Mouse (Mus musculus) mouse embryonic stem cell (cell line): ENCODE measurements around the gene Podxl2.

ENCODE experiments used
- in situ Hi-C, 2 experiments: fragments of 300-500 bp; cut with MboI; formaldehyde crosslinking; loops; 1 replicate in 1 of 2; 3 replicates in 1 of 2; pipeline ENCODE4 v1.14.3; 2019 to 2020; ENCODE audit warnings: low sequenced_read_pairs in 2 of 2, low pct_unique_long_range_greater_than_20kb in 1 of 2, mixed read lengths in 1 of 2; ENCODE audit not compliant: unreplicated experiment in 1 of 2

Podxl2 gene

DNA sequence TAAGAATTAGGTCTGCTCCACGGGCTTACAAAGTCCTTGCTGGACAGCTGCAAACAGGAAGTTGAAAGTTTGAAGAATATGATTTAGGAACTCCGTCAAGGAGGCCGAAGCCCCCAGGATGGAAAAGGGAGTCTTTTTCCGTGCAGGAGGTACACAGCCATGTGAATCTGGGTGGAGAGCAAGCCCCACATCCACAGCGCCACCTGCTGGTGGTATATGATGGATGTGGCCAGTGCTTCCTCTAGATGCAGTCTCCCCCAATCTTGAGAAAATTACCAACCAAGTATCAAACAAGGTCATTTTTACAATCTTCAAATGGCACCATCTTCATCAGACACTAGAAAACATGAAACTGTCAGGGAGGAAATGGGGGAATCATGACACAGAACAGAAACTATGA is 18.7 kb upstream of the Podxl2 start:
- in situ Hi-C loops, result no loop called here

DNA sequence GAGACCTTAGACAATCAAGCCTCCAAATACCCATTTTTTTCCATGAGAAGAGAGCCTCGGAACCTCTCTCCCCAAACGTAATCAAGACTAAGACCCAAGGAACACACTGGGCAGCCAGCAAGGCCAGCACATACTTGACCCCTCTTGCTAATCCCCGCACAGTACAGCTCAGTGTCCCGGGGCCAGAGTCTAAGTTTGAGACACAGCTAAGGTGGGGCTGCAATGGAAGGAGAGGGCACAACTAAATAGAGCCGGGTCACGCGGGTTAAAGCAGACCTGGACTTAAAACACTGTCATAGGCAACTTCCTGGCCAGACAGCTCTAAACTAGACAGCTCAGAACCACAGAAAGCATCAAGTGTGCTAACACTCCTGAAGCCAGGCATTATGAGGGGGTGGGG is 16.0 kb upstream of the Podxl2 start:
- in situ Hi-C loops, result no loop called here

DNA sequence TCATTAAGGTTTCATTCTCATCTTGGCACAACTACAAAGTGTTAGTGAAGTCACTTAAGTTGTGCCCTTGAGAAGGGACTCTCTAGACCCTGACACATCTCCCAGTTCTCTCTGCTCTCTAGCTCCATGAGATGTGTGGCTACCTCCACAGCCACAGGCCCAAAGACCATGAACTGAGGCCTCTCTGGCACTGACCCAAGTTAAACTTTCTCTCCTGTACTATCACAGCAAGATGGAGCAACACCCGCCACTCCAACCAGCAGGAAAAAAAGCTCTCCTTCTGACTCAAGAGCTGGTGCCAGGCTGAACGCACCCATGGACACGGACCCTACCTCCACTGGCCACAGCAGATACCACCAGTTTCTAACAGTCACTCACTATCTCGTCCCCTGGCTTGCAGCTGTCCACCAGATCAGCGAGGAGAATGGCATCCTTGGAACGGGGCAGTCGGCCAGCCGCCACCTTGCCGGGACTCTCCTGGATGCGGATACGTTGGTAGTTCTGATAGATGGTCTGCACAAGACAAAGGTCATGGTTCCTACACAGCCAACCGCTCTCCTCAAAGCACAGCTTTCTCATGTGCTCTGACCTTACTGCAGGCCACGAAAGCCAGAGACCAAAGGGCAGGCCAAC is 14.7 kb upstream of the Podxl2 start:
- in situ Hi-C loops, result no loop called here

DNA sequence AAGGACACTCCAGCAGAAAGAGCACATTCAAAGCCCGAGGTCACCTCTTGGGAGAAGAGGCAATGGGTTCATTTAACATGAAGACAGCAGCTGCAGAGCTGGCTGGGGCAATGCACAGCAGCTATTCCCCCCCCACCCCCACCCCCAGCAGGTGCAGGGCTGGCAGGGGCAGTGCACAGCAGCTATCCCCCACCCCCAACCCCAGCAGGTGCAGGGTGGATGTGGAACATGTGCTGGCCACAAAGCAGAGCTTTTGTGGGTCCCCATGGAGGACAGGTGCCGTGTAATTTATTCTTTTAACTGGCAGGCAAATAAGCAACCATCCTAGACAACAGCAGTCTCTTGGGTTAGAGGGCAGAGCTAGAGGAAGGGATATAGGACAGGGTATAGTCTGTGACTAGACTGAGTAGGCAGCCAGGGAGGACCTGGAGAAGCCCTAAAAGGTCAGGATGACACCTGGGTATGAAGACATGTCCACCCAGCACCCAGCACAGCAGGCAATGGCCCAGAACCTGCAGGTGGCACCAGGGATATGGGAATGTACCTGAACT is 11.6 kb upstream of the Podxl2 start:
- in situ Hi-C loops, result no loop called here

DNA sequence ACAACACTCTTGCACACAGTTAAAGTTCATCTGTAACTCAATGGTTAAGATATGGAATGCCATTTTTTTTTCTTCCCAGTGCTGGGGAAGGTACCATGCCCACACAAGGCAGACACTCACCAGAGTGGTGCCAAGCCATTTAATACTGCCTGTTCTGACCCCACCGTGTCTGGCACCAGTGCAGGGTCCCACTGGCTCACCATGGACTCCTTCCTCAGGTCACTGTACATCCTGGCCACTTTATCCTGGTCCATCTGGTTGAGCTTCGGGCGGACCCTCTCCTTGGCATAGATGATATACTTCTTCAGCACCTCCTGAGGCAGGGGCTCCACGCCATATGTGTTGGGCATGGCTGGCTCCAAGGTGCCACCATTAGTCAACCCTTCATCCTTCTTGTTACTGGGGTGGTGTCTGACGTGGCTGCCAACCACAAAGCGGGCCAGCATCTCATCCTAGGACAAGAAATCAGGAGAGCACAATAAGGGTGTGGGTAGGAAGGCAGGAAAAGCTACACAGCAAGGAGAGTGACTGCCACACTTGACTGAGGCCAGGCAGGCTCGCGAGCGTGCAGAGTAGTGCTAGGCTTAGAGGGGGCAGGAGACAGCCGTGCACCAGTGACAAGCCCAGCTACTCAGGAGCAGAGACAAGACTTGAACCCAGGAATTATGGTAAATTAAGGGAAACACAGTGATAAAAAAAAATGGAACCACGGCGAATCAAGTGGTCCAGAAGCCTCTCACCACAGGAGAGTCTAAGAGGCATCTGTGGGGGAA is 11.0 kb upstream of the Podxl2 start:
- in situ Hi-C loops, result no loop called here

DNA sequence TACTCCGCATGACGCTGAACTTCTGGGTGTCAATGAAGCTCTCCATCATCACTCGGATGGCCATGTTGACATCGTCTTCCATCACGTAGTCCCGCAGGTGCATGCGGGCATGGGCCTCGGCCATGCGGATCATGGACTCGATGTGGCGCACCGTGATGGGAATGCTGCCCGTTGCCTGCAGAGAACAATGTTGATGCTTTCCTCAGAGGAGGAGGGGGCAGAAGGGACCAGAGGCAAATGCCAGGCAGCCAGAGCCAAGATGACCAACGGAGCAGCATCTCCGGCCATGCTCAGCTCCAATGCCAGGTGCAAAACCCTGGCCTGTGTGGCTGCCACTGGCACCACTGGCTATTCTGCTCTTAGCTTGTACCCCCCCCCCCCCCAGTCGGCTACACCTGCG is 9.8 kb upstream of the Podxl2 start:
- in situ Hi-C loops, result no loop called here

DNA sequence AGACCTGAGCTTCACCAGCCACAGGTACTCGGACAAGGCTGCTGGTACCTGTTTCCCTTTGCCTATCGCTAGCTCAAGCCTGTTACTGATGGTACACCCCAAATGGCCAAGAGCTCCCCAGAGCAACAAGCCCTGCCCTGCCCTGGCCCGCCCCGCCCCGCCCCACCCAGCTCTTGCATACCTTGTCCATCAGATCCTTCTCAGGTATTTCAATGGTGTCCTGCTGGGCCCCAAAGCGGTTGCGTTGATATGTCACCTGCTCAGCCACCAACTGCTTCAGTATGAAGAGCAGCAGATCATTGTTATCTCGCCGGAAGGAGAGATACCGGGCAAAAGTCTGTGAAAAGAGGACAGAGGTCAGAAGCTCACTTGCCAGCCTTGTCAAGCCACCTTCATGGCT is 9.4 kb upstream of the Podxl2 start:
- in situ Hi-C loops, result no loop called here

DNA sequence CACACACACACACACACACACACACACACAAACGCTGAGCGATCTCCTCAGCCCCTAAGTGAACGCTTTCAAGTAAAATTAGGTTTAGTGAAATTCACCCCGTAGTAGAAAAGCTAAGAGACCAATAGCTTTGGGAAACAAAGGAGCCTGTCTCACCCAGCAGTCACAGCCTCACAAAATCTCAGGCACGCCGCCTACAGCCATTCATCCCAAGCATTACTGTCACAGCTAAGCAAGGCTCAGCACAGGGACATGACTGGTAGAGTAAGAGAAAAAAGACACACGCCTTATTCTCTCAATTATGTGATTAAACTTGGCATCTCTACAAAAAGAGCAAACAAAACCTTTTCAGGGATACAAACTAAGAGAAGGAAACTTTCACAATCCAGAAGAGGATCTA is 6.5 kb upstream of the Podxl2 start:
- in situ Hi-C loops, result no loop called here

DNA sequence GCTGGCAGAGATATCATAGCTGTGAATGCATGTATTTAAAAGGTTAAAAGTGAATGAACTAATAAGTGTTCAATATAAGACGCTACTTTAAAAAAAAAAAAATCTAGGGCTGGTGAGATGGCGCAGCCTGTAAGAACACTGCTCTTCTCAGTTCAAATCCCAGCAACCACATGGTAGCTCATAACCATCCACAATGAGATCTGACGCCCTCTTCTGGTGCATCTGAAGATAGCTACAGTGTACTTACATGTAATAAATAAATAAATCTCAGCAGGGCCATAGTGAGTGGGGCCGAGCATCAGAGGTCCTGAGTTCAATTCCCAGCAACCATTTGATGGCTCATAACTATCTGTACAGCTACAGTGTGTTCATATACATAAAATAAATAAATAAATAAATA is 4.6 kb upstream of the Podxl2 start:
- in situ Hi-C loops, result no loop called here

DNA sequence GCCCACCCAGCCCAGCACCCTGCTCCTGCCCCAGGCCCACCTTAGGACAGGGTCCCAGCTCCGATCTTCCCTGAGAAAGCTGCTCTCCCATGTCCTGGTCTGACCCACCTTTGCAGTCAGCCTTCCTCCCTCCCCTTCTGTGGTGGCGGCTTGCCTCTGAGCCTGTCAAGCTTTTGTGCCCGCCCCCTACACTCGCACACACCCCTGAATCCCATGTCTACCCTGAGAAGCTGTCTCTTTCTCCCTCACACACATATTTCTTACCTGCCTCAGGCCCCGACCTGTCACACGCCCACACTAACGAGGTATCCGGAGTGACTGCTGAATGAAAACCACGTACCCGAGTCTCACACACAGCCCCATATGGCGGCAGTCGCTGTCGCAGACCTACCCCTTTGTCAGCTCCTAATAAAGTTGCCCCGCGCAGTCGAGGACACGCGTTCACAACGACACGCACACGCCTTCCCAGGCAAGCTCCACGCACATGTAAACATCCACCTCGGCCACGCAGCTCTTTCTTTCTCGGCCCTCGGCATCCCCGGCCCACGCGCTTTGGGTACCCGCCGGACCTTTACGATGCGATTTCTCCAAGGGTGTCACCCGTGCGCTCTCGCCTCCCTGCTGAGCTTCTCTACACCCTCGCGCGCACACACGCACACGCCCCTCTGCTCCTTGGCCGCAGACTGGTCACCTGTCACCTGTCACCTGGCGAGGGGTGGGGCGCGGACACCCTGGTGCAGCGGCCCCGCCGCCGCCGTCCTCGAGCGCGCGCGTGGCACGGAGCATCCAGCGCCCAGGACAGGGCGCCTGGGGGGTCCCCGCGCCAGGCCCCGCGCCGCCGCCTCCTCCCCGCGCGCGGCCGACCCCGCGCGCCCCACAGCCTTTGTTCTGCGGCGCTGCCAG is 628 bp downstream of the Podxl2 start:
- in situ Hi-C loops, result no loop called here

DNA sequence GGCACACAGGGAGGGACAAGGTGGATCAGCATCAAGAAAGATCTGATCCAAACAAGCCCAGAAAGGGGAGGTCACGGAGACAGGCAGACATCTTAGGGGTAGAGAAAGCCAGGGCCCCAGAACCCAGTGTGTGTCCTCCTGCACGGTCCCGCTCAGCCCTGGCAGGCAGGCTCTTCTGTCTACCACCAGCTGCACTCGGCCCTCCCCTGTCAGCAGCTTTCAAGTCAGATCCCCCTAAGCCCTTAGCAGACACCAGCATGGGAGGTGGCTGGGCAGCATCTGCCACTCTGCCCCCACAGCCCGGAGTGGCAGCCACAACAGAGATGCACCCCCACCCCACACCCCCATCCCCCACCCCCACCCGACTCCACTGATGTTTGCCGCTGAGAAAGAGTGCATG is 2.0 kb downstream of the Podxl2 start:
- in situ Hi-C loops, result no loop called here

DNA sequence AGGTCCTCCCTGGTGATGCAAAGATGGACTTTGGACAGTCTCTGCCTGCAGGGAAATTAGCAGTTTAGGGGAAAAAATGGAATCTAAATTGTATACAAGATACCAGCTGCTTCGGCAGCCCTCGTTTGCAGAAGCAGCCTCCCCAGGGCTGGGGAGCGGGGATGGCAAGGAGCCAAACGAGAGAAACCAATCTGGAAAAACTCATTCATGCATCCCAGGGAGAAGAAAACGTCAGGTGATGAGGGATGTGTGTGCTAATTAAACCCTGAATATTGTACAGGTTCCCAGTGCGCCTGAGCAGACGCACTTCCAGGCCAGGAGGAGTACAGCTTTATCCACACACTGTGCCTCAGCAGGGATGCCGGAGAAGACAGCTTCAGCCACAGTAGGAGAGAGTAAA is 3.3 kb downstream of the Podxl2 start:
- in situ Hi-C loops, result no loop called here

DNA sequence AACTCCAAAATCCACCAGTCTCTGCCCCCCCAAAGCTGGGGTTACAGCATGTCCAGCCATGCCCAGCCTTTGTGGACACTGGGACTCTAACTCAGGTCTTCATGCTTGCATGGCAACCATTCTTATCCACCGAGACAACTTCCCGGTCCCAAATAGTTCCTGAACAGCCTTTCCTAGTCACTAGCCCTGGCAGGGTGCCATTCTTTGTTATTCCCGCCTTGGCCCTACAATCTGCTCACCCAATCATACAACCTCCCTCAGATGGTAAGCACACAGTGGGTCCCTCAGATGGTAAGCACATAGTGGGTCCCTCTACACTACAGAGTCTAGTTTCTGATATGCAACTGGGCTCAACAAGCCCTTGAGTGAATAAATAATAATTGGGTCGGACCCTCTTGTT is 4.2 kb downstream of the Podxl2 start:
- in situ Hi-C loops, result no loop called here

DNA sequence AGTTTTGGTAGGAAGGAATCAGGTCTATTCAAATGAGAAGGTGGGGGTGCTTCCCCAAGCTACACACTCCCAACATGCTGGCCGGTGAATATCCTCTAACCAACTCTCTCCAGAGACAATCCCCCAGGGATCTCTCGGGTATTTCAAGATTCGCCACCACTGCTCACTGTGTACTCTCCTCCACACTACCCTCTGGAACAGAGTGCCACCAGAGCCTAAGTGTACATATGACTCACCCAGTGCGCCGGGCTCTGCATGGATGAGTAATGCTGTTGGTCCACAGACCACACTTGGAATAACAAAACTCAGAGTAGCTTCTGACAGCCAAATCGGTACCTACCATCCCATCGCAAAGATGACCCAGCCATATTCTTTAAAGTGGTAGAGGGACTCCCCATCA is 5.4 kb downstream of the Podxl2 start:
- in situ Hi-C loops, result no loop called here

DNA sequence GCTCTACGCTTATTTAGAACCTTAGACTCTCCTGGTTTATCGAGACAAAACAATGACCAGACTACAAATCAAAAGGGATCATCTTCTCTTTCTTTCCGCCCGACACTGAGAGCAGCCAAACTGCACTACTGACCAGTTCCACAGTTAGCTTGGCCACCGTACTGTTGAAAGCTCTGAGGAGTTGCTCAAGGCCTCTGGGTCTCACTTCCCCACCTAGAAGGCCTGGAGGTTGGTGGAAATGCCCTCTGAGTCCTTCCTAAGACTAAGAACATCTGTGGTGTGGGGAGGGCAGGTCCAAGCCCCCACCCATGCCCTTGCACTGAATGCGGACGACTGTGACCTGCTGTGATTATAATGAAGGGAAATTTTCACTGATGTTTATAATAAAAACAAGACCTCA is 9.1 kb downstream of the Podxl2 start:
- in situ Hi-C loops, result no loop called here

DNA sequence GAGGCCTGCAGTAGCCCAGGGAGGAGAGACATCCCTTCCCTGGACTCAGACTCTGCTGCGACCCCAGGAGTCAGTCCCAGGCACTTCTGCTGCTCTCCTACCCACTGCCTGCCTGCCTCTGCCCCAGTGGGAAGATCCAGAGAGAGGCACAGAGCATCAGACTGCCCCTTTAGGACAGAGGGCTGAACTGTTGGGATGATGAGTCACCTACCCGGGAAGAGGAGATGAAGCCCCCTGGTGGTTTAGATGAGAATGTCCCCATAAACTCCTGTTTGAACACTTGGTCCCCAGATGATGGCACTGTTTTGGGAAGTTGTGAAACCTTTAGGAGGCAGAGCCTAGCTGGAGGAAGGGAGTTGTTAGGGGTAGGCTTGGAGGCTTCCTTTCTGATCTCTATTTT is 13.9 kb downstream of the Podxl2 start:
- in situ Hi-C loops, result no loop called here

DNA sequence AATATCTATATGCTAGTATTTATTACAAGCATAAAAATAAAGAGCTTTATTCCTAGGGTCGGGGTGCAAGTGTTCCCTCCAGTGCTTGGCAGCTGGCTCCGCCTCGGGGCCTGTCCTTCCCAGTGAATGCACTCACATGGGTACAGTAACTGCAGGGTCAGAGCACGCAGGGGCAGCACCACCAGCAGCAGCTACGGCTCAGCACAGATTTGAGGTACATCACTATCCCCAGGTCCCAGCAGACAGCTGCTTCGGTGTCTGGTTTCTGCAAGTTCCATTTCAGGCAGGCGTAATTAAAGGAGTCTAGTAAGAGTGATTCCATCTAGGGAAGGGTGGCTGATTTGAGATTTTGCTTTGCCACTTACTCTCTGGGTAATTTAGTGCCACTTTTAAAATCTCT is 16.5 kb downstream of the Podxl2 start:
- in situ Hi-C loops, result loop anchor here (5.0 kb wide), 1 partner anchor 306 kb away; no protein-coding TSS in a partner anchor

DNA sequence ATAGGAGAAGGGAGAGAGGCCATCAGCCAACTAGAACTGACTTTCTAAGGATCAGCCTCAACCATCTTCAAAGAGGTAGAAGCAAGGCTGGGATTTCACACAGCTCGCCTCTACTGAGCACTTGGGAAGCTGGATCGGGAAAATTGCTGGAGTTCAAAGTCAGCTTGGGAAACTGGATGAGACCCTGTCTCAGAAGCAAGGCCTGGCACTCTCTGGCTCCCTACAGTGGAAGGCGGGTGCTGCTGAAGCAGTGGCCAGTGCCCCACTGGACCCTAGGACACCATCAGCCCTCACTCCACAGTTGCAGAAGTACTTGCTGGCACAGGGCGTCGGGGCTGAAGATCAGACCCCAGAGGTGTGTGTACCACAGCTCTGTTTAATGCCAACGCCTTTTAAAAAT is 17.0 kb downstream of the Podxl2 start:
- in situ Hi-C loops, result loop anchor here (5.0 kb wide), 1 partner anchor 306 kb away; no protein-coding TSS in a partner anchor

DNA sequence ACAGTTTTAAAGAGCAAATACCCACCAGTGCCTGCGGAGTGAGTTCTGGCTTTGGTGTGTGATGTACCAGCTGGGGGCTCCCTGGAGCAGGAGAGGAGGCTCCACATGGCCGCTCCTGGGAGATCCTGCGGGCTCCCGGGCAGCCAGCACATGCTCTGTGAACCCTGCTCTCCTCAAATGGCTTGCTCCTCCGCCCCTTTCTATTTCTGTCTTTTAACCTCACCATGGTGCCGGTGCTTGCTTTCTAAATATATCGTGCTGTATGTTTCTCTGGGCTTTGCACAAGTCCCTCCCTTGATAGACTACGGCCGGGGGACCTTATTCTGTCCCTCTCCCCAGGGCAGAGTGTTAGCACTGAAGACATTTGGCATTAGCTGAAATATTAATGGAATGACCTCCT is 17.6 kb downstream of the Podxl2 start:
- in situ Hi-C loops, result loop anchor here (5.0 kb wide), 1 partner anchor 305 kb away; no protein-coding TSS in a partner anchor
